Mouse (Mus musculus): Measurements from ENCODE around the gene Kcnip4.

DNA sequence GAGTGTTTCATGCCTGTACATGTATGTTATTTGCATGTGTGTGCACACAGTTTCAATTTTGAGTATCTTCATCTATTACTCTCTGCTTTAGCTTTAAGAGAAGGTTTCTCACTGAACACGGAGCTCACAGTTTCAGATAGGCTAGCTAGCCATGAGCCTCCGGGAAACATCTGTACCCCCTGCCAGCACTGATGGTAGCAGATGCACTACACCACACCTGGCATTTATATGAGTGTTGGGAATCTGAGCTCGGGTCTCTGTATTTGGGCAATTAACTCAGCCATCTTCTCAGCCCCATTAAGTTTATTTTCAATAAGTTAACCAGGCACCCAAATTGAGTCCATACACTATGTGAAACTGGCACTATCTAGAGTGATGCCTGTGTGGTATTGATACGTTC, 1113.2 kb downstream of the Kcnip4 start:
- TF ChIP-seq POLR2A (IDR thresholded peaks at IDR 0.05; ENCODE audit: low read depth, low read length): no peak
- no peak for TF ChIP-seq CTCF (IDR thresholded peaks at IDR 0.05; ENCODE audit: extremely low read depth, insufficient read length, insufficient replicate concordance, low read depth, low read length)

Measured in small intestine, adult 2 months (tissue).